Mouse (Mus musculus) urinary bladder, adult 18-20 months (tissue): ENCODE measurements at regions not wholly inside any gene's neighbourhood (a gene's known extent, or its start where the extent isn't known, plus 50 kb on each side); places are given as distances from the start of the nearest gene placed in this dataset.
A peak's percentile ranks its signal among the peaks of the same experiment; 100 is the strongest.

Experiments
- DNase-seq, 2 experiments: peaks; one replicate each; pipeline ENCODE4 v3.0.0; 2022; ENCODE audit warnings: low spot score in 2 of 2, mixed read lengths in 2 of 2

DNA sequence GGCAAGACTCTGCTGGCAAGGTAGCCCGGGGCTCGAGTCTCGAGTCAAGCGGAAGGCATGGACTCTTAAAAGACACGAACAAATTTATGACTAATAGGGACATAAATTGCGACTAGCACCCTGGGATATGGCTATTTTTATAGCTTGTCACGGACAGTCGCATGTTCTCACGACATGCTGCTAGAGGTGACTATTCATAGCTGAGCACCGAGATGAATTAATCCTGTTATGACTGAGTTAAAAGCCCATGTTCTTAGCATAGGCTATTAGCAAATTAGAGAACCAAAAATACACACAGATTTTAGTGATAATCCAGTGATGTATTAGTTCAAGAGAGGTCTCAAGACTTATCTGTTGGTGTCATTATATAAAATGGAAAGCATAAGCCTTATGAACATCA is 539.2 kb downstream of the Gm19410 start:
- DNase-seq, result no peak

DNA sequence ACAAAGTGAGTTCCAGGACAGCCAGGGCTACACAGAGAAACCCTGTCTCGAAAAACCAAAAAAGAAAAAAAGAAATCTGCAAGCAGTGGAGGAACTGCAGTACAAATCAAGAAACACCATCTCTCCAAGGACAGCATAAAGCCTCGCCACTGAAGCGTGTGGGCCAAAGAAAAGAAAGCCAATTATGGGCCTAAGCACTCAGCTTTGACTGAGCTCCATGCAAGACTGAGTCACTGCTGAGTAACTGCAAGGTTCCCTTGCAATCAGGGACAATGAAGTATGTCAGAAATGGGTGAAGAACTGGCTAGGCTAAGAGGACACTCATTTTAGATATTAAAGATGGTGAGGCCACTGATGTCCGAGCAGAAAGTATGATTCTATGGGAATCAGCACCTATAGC is 540.7 kb downstream of the Gm19410 start:
- no peak for DNase-seq

DNA sequence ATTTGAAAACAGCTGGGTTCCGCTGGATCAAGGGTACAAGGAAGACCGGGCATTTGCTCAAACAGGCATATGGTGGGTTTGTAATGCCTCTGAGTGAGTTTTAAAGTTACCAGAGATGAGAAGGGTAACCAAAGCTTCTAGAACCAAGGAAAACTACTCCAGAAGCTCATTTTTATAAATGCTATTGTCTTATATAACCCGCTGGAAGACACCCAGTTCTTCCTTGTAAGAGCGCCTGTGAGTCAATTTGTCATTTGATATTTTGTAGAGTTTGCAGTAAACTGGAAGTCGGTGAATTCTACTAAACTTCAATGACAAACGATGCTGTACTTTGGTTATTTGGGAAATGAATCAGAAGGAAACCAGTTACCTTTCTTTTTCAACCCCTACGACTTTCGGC is 541.9 kb downstream of the Gm19410 start:
- DNase-seq, result no peak

DNA sequence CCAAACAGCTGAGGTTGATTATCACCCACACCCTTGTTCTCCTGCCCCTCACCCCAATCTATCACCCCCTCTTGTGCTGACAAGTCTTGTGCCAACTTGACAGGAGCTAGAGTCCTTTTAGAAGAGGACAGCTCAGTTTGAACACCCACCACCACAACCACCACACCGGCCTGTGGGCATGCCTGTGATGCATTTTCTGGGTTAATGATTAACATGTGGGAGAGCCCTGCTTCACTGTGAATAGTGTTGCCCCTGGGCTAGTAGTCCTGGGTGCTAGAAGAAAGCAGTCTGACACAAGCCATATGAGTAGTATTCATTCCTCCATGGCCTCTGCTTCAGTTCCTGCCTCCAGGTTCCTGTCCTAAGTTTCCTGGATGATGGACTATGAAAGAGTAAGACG is 542.5 kb downstream of the Gm19410 start:
- DNase-seq, result no peak

DNA sequence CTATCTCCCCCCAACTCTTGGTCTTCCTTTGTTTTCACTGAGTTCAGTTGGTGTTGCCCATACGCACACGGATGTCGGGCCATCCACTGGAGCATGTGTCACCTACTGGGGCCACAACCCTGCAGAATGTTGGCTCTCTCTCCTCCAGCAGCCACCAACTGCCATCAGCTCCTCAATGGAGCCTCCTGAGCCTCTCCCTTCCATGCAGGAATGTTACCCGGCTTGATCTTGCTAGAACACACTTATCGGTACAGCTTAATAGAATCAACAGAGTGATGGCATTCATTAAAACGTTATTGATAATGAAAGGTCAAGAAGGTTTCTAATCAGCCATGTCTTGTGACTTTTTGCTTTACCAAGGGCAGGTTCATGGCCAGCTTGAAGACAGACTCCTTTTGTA is 543.7 kb downstream of the Gm19410 start:
- DNase-seq, result no peak

DNA sequence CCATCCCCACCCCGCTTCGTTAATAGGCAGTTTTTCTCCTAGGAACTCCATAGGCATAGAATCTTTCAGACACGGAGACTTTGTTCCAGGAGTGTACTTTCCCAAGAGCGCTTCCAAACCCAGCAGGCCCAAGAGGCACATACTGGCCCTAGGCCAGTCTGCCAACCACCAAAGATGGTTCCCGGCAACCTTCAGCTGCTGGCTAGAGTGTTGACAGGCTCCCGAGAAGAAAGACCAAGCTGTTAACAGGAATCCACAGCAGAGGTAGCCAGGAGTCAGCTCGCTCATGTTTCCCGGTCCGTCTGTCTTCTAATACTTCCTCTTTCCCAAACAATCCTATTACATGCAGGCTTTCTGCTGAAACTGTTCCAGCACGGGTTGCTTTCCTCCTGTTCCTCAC is 544.4 kb downstream of the Gm19410 start:
- DNase-seq, result no peak

DNA sequence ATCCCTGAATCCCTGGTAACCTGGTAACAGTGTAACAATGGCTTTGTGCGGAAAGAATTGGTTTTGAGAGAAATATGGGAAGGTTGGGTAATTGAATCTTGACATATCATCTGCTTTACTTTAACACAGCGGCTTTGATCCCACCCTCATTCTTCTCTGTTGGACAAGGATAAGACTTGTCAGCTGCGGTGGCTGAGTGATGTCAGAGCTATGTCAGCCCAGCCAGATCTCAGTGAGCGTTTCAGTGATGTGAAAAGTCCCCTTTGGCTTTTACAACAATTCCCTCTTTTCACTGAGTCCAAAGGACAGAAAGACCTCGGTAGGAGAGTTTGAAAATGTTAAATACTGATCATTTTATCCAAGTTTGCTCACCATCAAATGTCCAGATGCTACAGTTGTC is 546.1 kb downstream of the Gm19410 start:
- no peak for DNase-seq

DNA sequence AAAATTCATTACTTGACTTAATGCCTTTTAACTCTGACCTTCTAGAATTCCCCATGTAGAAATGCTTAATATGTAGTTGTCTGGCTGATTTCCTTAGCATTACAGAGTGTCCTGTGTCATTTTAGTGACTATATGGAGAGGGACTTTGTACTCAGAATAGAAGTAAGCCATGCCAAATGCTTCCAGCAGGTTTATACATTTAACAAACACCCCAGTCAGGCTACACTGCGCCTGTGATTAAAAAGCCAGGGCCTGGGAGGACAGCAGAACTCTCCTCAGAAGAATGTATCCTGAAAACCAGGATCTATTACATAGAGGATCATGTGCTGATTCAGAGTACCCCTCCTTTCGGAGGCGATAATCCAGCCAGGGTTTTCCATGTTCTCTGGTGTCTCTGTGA is 547.4 kb downstream of the Gm19410 start:
- DNase-seq, result no peak

DNA sequence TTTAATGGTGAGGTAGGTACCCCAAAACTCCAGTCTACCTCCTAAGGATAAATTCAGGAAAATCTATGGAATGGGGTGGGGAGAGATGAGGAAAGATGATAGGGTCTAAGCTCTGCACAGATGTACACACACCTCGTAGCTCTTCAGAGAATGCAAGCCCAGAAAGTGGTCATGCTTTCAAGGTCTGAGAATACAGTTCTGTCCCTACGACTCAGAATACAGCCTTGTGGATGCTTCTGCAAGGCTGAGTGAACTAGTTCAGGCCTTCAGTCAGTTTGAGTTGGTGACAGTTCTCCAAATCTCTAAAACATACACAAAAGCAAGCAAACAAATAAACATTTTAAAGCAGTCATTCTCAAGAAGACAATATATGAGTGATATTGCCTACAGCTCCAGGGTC is 552.8 kb downstream of the Gm19410 start:
- no peak for DNase-seq

DNA sequence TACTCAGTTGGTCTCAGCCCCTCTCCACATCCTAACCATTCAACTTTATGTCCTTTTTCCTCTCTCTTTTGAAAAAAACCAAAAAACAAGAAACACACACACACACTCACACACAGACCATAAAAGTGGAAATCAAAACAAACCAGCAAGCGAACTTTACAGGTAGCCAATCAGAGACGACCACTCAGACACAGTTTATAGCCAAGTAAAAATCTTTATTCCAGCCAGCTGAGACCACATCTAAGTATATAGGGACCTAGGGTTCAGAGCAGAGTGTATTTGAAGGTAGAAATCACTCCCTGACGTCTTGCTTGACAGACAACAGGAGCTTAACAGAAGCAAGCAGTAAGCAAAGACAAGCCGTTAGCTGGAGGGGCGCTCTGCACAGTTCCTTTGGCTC is 553.3 kb downstream of the Gm19410 start:
- DNase-seq, result no peak

DNA sequence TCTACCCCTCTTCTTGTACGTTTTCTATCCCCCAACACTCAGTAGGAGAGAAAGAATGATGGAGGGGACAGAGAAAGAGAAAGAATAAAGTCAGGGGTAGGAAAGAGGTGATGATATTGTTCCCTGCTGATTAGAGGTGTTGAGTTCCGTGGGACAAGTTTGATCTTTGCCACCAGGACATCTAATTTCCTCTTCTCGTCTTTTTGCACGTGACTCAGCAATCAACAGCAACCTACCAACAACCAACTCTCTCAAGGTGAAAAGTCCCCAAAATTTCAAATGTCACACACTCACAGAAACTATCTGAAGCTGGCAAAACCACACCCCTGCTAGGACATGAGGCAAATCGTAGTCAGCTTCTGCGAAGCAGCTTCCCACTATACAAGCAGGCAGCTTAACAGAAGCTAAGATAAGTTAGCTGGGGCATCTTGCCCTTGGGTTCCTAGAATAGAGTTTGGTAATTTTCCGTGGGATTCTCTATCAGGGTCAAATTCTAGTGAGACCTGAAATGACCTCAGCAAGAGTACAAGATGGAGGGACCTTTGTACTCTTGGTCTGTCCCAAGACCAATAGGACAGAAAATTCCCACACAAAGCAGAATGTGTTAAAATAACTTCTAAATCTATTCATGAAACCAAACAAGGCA is 553.8 kb downstream of the Gm19410 start:
- DNase-seq, result no peak

DNA sequence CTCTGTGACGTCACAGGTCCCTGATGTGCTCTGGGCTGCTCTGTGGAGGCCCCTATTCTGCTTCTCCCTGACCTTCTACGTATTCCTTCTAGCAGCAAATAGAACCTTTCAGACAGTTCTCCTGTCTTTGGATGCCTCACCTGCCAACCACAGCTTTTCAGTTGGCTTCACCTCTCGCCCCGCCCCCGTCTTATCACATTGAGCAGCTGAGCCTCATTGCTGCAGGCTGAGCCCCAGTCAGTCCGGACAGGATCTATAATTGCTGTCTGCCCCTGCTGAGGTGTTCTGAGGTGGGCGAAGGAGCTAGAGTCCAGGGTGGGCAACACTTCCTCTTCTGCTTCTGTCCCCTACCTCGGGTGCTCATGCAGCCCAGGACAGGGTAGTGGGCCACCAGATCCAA is 556.5 kb downstream of the Gm19410 start:
- DNase-seq, result no peak

DNA sequence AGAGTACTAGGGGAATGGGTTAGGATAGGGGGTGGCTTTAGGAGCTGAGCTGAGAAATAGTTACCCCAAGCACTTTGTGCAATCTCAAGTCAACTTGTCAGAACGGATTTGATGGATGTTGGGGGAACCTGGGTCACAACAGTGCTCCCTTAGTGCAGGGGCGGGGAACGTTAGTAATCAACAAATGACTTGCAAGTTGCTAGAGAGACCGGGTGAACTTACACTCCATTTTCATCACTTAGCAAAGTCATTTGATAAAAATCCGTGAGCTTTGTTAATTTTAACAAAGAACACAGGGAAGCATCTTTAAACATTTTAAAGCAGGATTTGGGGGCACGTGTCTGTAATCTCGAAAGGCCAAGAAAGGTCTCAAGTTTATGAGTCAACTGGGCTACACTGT is 557.0 kb downstream of the Gm19410 start:
- no peak for DNase-seq

DNA sequence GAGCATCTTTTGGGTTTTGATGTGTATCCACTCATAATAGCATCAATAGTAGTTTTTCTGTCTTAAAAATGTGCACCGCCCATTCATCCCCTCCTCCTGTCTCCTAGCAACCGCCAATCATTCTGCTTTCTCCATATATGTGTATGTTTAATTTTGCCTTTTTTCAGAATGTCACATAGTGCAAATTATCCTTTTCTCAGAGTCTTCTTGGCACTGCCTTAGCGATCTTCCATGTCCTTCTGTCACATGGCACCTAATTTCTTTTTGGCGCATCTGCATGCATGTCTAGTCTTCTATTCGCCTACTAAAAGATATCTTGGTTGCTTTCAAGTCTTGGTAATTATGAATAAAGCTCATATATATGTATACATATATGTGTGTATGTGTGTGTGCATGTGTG is 573.0 kb downstream of the Gm19410 start:
- no peak for DNase-seq

DNA sequence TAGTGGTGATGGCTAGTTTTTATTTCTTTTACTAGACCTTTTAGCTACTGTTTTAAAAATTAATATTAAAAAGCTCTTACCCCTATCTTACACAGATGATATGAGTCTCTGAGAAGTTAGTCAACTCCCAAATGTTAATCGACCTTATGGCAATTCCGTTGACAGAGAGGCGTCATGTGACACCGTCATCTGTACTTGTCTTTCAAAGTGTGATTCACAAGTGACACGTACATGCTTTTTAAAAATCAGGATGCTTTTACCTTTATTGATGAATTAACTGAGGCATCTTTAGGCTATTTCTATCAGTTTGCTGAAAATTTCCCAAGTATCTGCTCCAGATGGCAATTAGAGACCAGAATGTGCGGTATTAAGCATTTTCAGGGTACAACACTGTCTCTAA is 573.9 kb downstream of the Gm19410 start:
- DNase-seq, result no peak

DNA sequence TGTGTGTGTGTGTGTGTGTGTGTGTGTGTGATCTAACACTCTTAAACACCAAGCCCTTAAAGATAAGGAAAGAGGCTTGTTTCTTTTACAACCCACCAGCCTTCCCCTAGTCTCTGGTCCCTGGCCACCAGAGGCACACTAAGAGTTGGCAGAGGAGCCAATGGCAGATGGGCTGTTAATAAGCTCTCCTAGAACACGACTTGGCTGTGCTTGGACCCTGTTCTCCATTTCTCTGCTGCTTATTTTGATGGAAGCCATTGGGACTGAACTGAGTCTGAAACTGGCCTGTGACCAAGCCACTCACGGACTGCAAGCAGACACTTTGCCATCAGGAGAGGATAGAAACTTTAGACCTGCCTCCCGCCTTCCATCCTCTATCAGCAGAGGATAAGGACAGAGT is 574.9 kb downstream of the Gm19410 start:
- DNase-seq, result no peak

DNA sequence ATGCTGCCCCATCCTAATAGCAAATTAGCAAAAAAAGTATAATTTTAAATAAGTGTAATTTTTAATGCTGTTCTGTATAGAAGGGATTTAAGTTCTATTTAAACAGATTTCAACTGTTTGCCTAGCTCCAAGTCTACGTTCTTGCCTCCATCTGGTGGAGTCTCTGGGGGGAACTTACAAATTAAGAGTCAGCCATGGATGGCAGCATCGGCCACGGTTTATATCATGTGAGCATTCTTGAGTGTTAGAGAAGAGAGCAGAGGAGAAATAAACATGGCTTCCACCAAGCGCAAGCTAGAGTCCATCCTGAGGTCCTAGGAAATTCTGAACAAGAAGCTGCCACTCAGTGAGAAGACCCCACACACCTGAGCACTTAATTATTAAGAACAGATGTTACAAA is 576.4 kb downstream of the Gm19410 start:
- DNase-seq, result no peak

DNA sequence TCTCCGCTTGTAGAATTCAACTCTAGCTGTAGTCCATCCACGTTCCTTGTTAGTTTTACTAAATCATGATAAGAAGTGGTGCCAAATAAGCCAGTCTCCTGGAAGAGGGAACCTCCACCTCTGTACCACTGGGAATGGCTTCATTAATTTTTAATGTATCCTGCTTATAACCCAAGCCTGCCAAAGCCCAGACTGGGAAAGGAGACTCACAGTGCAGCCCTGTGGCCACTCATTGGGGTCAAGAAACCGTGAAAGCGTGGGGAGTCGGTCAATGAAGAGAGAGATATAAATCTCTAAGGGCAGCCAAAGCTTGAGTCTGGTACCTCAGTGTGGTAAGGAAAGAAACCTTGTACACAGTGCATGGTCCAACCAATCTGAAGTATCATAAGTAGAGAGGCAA is 577.1 kb downstream of the Gm19410 start:
- DNase-seq, result no peak

DNA sequence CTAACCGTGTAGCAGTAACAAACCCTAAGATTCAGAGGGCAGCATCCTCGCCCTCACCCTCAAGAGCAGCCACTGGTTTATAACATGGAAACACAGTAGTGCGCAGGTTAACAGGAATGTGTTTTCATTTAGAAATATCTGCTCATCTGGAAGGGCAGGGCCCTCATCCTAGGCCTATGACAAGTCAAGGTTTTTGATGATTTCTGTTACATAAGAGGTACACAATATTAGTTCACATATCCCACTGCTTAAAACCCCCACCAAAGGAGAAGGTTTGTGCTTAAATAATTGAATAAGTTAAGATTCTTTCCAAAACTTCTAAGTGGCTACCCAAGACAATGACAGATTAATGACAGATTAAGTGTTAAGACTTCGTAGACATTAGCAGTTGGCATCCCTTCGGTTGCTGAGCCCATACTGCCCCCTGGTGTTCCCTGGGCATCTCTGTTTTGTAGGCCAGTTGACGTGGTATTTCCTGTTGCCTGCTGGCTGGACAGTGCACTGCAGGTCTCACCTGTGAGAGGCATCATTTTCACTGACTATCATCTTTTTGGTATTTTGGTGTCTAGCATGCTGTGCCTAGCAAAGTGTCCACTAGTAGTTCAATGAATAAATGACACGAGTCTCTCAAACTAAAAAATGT is 581.2 kb downstream of the Gm19410 start:
- DNase-seq, result peak; percentile 58 to 62

DNA sequence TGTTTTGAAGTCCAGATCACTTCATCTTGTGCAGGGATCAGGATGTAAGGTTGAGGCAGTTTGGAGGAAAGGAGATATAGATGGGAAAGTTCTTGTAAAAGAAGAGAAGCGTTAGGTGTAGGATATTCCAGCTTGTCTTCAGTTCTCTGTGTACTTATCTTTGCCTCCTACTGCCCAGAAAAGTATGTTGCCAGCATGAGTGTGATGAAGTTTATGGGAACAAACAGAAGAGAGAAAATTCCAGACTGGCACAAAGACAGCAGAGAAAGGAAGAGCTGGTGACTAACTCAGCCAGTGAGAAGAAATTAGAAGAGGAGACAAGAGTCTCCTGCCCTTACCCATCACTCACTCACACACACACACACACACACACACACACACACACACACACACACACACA is 582.5 kb downstream of the Gm19410 start:
- no peak for DNase-seq

DNA sequence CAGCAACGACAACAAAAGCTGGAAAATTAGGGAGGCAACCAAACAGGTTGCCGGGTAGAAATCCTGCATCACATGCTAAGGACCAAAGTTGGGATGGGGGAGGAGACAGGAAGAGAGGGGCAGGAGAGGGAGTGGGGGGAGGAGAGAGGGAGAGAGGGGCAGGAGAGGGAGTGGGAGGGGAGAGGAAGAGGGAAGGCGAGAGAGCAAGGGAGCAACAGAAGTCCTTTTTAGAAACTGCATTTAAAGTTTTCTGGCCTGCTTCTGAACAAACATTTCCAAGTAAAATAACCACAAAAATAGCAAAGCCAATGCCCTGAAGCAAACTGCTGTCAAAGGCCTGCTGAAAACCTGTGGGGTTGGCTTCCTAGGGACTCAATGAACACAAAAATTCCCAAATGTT is 589.3 kb downstream of the Gm19410 start:
- DNase-seq, result no peak

DNA sequence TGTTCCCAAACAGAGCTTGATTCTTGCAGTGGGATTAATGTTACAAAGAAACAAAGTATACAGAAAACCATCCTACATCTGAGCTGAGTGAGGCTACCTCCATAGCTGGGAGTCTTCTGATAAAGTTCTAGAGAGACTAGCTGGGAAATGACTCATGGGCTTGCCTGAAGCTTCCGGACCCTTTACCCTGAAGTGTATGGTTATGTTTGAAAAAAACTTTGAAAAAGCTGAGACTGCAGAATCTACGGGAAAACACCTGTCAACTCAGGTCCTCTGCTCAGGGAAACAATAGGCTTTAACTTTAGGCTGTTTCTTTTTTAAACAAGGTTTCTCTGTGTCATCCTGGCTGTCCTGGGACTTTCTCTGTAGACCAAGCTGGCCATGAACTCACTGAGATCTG is 593.4 kb downstream of the Gm19410 start:
- no peak for DNase-seq

DNA sequence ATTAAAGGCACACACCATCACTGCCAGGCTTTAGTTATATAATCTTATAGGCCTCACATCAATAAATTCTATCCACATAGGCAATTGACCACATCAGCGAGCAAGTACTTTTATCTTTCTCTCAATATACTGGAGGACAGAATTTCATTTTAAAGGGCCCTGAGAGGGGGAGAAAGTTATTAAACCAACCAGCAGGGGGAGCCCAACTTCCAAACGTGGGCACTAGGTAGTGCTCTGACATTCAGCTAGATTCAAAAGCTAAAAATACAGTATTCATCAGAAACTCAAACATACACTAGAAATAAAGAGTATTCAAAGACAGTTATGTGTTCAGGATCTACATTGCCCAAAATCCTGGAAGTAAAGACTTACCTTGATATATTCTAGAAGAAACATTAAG is 595.7 kb downstream of the Gm19410 start:
- peak; percentile 29 to 36 for DNase-seq

DNA sequence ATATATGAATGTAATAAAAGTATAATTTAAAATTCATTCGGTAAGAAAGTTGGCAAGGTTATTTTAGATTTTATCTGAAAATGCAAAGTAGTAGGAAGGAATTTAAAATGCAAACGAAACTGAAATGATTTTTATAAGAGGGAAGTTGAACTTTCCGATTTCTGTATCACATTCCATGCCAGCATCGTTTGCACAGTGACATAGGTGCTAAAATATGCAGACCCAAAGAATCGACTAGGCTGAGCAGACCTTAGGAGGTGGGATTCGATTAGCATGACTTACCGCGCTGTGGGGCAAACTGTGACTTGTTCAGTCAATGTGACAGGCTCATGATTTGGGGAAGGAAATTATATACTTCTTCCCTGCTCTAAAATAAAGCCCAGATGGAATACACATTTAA is 596.2 kb downstream of the Gm19410 start:
- no peak for DNase-seq
